Mouse (Mus musculus) CD4-positive helper T cell, adult 2 months (primary cell): ENCODE measurements at regions not wholly inside any gene's neighbourhood (a gene's known extent, or its start where the extent isn't known, plus 50 kb on each side); places are given as distances from the start of the nearest gene placed in this dataset.

Experiments
- DNase-seq: peaks from one replicate; pipeline ENCODE4 v3.0.0-alpha.2; 2012; ENCODE audit warnings: low read depth, missing footprints, low spot score

DNA sequence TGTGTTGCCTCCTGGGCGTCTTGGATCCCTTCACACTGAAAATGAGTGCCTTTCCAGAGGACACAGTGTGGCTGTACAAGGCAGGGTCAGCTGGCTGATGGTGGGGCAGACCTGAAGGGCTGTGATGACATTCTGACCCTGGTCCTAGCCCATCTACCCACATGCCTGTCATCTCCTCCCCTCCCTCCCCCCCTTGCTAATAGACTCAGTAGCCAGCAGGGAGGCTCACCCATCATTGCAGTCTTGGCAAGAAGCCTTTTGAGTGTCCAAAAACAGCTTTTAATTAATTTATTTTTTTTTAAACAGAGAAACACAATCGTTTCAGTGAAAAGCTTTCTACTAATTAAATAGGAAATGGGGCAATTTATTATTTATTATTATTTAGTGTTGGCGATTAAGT, 67.0 kb upstream of the Ssx2ip start:
- DNase-seq, result no peak

DNA sequence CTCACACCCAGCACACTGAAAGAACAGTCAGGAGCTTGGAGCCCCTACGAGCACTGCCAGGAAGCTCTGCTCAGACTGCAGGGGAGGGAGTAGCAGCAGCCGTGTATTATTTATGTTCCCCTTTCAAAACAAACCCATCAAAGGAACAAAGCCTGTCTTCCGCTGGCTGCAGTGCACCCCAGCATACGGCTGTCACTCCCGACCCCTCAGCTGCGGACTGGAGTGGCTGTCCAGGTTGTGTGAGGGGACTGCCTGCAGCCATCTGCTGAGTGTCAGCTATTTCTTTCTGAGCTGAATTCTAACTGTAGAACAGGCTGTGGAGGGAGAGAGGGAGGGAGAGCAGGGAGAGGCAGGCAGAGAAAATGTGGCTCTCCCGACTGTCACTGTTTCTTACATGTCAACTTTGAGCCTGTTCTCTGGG, 66.6 kb upstream of the Ssx2ip start:
- no peak for DNase-seq

DNA sequence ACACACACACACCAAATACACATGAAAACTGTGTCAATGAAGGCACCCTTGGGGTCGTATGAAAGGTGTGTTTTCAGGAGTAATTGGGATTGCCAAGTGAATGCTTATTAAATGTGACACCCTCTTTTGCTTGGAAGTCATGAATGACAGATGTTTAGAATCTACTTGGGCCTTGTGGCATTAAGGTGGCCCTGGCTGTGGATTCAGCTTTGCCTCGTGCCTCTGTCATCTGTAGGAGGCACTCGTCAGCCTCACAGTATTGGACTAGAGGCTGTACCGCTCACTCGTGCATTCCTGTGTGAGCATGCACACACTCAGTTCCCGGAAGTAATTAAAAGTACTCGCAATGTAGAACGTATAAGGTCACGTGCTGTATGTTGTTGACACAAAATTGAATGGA, 66.0 kb upstream of the Ssx2ip start:
- DNase-seq, result no peak

DNA sequence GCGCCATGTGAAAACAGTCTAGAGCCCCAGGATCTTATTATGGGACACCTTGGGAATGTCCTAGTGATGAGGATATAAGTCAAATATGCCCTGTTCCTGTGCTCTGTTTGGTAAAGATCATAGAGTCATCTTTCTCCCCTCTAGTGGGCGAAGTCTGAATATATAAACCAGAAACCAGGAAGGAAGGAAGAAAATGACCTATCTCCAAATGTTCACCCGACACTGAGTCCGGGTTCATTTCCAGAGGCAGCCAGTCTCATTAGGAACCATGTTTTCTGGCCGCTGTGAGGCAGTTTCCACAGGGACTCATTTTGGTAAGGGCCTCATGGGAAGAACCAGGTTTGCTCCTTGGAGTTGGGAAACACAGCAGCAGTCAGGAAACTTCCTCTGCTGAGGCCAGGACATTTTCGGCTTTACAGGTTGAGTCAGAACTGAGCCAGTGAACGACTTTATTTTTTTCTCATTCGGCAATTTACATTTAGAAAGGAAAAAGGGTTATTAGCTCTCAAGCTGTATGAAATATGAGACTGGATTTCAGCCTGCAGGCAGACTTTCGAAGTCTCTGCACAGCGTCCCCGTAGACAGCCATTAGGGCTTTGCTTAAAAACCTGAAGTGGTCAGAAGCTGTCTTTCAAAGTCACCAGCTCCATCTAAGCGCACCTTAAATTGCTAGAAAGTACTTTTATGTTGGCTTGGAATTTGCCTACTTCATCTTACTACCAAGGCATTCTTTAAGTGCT, 64.0 kb upstream of the Ssx2ip start:
- no peak for DNase-seq

DNA sequence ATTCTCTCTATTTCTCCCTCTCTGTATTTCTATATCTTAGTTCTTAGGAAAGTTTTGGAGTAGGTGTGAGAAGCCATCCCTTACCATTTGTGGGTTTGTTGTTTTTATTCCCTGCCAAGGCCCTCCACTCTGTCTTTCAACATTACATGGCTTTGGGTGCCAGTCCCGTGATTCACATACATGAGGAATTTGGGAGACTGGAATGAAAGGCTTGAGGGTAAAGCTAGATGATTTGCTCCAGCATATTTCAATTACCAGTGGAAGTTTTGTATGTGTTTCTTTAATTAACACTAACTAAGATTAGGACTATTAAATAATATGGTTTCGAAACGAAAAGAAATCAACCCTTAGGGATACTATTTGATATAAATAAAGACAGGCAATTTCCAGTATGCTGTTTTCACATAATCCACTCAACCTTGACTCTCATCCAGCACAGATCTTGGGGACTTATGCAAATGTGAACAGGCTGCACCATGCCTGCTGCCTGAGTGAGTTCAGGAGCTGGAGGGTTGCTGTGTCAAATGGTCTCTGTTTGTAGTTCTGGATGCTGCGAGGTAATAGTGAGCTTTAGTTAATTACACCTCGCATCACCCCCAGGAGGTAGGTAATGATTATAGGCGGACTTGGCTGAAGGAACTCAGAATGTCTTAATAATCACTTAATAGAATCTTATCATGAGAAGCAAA, 62.6 kb upstream of the Ssx2ip start:
- DNase-seq, result no peak

DNA sequence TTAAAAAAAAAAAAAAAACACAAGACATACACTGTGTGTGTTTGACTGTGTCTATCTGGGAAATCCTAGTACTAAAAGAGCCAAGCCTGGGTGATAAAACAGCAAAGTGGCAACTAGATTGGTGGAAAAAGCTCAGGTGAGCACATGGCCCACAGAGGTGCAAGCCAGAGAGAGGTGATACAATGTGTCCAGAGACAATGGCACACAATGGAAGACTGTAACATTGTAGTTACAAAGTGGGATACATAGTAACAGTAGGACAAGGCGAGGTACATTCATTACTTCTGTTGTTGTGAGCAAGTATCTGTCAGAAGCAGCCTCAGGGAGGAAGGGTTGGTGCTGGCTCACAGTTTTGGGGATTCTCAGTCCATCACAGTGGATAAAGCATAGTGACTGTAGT, 61.7 kb upstream of the Ssx2ip start:
- no peak for DNase-seq

DNA sequence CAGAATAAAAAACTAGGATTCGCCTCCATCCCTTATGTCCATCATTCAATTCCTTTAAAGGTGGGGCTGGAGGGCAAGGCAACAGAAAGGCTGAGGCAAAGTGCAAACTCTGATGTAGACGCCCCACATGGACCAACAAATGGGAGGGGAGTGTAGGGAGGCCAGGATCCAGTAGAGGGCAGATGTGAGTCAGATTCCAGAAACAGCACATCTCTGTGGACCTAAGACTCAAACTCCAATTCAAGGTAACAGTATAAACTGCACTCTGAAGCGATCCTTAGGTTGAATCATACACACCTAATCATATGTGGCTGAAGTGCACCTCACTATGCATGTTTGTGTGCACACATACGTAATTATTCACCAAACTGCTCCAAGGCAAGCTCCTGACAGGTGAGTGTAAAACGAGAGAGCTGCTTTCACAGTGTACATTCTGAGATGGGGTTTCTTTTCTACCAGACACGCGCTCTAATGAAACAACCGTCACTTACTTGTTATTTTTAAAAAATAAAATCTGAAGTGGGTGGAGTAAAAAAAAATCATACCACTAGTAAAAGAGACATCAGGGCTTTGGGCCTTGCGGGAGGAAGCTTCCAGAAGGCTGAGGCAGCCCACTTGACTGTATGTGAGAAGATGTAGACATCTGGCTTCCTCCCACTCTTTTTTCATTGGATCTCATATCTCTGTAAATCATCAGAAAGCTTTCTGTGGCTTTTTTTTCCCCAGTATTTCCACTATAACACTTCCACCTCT, 60.6 kb upstream of the Ssx2ip start:
- DNase-seq, result peak; percentile 49

DNA sequence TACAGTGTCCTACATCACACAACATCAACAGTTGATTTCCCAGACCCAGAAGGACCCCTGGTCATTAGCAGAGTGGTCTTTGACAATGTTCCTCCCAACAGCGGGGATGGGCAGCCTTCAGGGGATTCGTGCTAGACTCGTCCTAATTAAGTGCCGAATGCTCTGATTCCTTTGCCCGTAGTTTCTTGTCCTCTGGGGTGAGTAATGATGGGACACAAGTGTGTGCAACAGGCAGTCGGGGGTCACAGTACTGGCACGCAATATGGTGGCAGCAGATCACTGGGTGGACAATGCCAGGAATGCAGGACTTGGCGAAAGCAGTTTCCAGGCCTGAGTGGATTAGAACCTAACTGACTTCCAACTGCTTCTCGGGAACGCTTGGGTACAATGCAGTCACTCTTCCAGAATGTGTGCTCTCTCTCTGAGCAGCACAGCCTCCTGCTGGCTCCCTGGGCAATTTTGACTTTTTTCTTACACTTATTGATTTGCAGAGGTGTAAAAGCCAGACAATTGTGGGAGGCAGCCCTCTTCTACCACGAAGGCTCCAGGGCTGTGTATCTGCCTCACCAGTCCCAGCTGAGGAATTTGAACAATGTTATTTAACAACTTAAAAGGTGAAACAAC, 59.9 kb upstream of the Ssx2ip start:
- no peak for DNase-seq

DNA sequence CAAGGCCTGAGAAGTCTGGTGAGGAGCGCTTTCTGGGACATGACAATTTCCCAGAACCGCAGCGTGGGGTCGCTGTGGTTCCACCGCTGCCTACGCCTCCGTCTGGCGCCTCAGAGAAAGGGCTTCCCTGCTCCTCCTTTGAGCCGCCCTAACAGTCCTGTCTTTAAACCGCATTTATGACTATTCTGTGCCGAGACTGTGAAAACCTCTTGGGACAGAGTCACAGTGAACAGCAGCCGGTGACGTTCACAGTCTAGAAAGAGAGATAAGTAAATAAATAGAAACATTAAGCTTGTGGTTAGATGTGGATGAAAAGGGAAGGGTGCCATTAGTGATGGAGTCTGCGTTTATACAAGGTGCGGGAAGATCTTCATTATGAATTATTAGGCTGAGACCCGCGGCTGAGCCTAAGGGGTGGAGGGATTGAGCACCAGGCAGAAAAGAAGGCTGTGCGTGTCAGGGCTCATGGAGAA, 59.1 kb upstream of the Ssx2ip start:
- DNase-seq, result peak; percentile 67

DNA sequence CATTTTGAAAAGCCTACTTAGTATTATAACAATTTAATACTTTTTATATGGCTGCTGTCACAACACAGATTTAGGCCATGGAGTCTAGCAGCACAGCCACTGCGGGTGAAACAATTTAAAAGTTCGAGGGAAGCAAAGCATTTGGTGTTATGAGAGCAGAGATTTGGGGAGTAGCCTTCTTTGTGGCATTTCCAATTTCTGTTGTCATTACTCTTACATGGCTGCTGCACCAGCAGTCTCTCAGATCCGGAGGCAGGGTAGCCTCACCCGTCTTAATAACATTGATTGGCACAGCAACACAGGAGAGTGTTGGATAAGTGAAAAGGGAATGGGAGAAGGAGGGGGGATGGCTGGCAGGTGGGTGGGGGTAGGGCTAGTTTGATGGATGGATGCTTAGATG, 58.5 kb upstream of the Ssx2ip start:
- DNase-seq, result no peak

DNA sequence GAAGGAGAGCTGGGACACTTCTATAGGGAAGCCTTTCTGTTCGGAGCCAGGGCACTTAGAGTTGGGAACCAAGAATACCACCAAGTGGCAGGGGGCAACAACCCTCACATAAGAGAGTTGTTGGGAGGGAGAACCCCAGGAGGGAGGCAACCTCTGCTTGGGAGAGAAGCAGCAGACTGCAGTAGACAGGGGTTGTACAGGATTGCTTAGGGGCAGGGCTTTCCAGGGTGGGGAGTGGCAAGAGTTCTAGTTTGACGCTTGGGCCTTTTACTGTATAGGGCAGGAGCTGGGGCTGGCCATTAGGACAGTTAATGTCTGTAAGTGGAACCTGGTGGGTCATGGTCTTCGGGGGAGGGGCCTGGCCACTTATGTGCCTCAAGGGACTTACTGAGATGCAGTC, 57.1 kb upstream of the Ssx2ip start:
- no peak for DNase-seq

DNA sequence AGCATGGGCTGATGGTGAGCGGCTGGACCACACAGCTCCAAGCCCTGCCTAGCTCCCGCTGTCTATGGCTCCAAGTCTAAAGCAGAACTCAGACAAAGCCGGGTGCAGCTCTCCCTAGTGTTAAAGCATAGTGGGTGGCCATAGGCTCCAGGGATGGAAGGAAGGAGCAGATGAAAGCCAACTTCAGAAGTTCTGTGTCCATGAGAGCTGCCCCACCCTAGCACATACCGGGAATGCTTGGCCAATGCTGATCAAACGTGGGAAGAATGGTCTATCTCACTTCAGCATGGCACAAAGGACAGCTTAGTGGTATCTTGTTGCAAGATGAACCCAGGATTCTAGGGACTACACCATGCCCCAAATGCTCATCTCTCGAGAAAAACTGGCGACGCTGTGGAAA, 55.5 kb upstream of the Ssx2ip start:
- no peak for DNase-seq

DNA sequence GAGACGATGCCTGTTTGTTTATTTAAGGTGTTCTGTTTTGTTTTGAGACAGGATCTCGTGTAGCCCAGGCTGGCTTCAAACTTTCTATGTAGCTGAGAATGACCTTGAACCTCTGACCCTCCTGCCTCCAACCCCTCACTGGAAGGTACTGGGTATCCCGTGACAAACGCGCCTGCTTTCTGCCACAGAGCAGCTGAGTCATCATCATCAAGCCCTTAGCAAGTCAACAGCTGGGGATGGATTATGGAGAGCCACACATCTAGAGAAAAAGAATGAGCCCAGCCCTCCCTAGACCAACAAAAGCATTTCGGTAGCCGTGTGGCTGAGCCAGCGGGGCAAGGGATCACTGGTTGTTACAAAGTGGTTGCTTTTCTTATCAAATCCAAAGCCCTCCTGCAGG, 55.0 kb upstream of the Ssx2ip start:
- no peak for DNase-seq

DNA sequence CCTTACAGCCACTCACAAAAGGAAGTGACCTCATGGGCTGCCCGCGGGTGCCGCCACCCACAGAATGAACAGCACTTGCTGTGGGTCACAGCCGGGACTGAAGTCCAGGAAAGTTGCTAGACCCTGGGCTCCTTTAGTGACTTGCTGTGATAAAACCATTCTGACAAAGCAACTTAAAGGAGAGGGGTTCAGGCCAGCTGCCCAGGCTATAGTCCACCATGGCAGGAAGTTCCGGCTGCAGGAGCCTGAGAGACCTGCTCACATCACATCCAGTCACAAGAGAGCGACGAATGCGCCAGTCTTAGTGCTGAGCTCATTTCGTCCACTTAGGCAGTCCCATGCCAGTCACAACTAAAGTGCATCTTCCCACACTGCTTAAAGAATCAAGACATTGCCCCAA, 54.3 kb upstream of the Ssx2ip start:
- DNase-seq, result no peak

DNA sequence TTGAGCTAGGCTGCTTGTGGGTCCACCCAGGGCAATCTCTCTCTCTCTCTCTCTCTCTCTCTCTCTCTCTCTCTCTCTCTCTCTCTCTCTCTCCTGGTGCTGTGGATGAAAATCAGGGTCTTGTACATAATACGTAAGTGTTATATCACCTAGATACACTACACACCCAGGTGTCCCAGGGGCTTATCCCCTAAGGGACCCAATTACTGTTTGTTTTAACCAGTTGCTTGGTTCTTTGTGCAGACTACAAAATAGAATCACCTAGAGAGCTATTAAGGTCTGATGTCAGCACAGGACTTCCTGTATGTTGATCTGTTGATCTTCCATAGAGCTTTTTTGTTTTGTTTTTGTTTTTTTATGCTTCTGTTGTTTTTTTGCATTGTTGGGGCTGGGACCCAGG, 53.0 kb upstream of the Ssx2ip start:
- DNase-seq, result no peak

DNA sequence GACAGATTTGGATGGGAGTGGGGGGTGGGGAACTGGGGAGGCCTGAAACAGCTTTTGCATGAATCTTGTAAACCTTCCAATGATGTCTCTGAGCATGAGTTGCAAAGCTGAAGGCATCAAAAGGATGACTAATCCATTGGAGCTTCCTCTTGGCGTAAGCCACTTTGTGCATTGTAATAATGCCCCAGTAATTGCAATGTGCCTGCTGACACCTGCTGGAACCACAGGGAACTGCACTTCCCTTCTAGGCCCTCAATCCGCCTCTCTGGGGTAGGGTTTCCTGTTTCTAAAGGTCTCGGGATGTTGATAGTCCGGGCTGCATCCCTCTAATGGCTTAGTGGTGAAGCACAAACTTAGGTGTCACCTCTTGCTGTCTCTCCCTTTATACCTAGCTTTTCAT, 52.3 kb upstream of the Ssx2ip start:
- DNase-seq, result peak; percentile 59

DNA sequence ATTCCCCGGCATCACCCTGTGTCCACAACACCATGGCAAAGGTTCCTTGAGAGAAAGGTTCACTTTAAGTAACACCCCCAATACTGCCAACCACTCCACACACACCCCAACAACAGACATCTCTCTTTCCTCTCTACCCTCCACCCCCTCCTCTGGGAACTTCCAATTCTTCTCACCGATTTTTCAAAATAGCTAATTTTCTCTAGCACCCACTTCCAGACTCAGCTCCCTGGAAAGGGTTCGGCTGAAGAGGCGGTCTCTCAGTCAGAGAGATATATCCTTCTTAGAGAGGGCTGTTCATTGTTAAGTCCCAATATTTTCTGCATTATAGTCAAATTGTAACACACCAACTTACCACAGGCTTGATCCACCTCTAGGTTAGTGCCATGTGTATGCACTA, 50.5 kb upstream of the Ssx2ip start:
- no peak for DNase-seq
